Mouse (Mus musculus): ENCODE results near the gene Rgs10.

Gene Rgs10

DNA sequence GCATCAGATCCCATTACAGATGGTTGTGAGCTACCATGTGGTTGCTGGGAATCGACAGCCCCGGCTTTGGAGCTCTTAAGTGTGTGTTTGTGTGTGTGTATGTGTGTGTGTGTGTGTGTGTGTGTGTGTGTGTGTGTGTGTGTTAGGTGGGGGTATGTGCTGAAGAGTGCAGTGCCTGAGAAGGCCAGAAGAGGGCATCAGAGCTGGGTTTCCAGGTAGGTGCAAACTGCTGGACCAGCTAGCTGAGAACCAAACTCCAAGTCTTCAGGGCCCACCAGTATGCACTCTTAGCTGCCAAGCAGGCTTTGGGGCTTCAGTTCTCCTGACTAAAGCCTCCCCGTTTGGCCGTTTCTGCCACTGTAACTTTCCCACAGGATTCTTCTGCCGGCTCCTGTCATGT lies 10.3 kb downstream of the Rgs10 start:
- no peak for DNase-seq

GRCm38 (mm10) chr7:128403988-128404387 lies 14.6 kb downstream of the Rgs10 start:
- DNase-seq = no peak

- no peak for DNase-seq
Observed at GRCm38 (mm10) chr7:128403586-128403985, 15.0 kb downstream of the Rgs10 start.

- DNase-seq = no peak
Observed at GRCm38 (mm10) chr7:128403128-128403527, 15.4 kb downstream of the Rgs10 start.

DNA sequence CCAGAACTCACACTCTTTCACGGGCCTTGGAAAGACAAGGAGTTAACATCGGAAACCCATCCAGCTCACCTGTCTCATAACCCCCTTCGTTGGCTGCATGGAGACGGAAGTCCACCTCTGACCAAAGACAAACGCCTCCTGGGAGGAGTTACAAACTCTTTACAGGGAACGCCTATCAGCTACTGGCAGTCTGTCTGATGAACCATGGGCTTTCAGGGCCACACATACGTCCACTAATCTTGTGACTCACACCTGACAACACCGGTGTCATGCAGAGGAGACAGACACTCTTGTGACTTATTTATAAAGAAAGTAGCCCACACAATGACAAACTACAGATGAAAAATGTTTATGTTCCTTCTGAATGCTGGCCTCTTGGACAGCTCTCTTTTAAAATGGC lies 16.0 kb downstream of the Rgs10 start:
- no peak for DNase-seq

DNA sequence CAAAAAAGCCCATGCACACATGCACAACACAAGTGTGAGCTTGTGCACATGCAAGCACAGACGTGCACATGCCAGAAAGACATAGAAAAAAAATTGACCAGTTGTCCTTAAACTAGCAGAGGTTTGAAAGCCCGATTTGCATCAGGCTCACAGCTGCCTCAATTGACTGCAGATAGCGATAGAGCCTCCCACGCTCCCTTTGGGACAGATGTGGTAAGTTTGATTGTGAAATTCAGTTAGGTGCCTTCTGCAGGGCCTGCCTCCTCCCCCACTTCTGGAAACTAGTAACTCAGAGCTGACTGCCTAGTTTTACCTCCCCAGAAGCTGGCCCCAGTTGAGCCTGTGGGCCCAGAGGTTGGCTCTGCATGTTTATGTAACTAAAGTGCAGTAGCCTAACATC lies 19.9 kb downstream of the Rgs10 start:
- DNase-seq = peak; percentile 59 to 72

- DNase-seq = no peak
Observed at GRCm38 (mm10) chr7:128397066-128397465, 21.5 kb downstream of the Rgs10 start.

- peak; percentile 6 to 24 for DNase-seq
Observed at GRCm38 (mm10) chr7:128393756-128394155, 24.8 kb downstream of the Rgs10 start.

DNA sequence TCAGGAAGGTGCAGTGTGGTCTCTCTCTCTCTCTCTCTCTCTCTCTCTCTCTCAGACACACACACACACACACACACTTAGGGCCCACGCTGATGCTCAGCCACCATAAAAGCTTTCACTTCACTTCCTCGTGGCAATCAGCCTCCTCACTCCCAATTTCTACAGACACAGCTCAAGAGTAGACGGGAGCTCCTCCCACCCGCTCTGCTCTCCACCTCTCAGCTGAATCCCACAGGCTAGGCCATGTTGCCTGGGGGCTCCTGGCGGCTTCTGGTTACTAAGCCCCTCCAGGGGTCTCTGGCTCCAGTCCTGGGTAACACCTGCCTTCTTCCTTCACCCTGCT lies 25.6 kb downstream of the Rgs10 start:
- peak in 1 of 2 experiments; percentile 70 for DNase-seq

- peak; percentile 80 to 90 for DNase-seq
Observed at GRCm38 (mm10) chr7:128392071-128392971, 26.2 kb downstream of the Rgs10 start.

- DNase-seq = peak; percentile 59 to 69
Observed at GRCm38 (mm10) chr7:128391267-128392057, 27.1 kb downstream of the Rgs10 start.

GRCm38 (mm10) chr7:128388968-128389367 lies 29.6 kb downstream of the Rgs10 start:
- DNase-seq = peak in 1 of 2 experiments; percentile 12

DNA sequence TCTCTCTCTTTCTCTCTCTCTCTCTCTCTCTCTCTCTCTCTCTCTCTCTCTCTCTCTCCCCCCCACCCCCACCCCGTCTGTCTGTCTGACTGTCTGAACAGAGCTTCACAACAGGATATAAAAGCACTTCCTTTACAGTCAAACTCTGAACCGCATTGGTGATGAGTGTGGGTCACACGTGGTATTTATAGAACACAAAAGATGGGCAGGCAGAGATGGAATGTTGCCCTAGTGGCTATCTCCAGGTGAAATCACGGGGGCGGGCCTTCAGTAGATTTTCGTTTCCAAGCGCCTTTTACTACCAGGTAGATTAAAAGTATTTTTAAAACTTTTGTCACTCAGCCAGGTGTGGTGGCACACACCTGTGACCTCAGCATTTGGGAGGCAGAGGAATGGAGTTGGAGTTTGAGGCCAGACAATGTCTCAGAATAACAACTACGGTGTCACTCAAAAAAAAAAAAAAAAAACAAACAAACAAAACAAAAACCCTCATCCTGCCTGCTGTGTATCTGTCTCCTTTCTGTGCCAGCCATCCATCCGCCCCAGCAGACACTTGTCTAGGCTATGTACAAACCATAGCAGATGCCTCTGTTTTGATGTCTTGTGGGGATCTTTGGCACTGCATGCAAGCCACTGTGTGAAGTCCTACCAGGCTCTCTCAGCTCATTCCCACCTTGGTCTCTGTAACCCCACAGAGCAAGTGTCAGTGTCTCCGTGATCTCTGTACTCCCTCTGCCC lies 34.7 kb downstream of the Rgs10 start:
- DNase-seq = peak; percentile 61 to 74

DNA sequence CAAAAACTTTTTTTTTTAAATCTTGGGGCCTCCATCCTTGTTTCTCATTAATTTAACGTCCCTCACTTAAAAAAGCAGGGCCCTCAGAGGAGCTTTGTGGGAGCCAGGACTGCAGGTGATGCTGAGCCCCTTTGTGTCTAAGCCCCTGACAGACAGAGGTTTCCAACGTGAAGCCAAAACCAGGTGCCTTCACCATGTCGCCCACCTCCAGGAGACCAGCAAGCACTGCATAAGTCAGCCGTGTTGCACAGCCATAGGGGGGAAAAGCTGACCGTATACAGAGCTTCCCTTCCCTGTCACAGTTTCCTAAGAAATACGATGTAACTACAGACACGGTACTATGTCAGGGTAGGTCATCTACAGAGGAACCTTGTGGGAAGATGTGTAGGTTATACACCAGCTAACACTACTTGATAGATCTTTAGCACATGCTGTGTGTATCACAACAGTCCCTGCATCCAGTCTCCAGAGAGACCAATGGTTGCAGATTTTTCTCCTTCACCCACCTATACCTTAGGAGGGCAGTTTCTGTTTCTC lies 35.3 kb downstream of the Rgs10 start:
- DNase-seq = peak; percentile 43 to 53

DNA sequence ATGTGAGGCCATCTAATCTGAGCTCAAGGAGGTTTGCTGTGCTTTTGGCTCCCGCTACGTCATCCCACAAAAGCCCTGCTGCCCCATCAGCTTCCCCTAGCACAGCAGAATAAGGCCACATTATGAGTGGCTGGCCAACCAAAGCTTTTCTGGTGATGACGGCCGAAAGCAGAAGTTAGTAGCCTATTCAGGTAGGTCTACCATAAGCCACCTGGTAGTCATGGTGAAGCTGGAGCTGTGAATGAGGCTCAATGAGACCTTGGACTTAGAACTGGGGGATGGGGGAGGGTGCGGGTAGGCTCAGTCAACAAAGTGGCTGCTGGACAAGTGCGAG lies 36.1 kb downstream of the Rgs10 start:
- no peak for DNase-seq

DNA sequence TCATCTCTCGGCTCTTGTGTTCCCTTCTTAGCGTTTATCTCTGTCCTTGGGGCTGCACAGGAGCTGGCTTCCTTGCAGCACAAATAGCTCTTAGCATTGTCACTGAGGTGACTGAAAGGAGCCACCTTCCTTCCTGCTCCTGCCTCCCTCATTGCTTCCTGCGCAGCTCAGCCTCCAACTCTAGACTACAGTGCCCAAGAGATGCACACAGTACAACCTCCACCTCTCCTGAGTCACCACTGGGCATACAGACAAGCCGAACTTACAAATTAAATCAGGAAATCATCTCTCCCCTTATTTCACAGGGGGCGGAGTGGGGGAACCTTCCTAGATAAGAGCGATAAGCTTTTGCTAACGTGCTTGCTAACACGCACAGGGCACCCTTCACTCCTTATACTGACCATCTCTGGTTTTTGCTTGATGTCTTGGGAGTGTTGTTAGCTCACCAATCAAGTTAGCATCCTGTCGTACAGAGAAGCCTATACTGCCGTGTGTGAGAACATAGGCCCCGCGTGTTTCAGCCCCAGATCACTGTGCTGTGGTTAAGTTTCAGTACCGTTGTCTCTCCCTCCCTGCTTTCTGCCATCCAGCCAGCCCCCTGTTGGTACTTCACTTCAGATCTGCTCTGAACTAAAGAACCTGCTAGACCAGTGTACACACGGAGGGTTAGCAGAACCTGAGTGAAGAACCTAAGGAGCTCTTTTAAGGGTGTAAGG lies 36.6 kb downstream of the Rgs10 start:
- peak; percentile 59 to 66 for DNase-seq

DNA sequence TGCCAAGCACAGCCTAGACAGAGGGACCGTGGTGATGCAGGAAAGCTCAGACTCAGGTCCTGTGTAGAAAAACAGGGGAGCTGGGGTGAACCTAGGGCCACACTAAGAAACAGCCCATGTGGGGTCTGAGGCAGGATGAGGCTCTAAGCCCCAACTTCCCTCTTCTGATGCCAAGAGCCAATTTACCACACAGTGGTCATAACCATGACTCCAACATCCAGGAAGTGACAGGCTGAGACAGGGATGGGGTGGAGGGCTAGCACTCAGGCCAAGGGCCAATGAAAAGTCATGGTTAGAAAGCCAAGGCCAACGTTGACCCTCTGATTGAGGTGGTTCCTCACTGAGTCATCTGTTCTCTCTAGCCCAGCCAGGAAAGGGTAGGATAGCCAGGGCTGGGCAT lies 37.6 kb downstream of the Rgs10 start:
- DNase-seq = peak in 1 of 2 experiments; percentile 14

DNA sequence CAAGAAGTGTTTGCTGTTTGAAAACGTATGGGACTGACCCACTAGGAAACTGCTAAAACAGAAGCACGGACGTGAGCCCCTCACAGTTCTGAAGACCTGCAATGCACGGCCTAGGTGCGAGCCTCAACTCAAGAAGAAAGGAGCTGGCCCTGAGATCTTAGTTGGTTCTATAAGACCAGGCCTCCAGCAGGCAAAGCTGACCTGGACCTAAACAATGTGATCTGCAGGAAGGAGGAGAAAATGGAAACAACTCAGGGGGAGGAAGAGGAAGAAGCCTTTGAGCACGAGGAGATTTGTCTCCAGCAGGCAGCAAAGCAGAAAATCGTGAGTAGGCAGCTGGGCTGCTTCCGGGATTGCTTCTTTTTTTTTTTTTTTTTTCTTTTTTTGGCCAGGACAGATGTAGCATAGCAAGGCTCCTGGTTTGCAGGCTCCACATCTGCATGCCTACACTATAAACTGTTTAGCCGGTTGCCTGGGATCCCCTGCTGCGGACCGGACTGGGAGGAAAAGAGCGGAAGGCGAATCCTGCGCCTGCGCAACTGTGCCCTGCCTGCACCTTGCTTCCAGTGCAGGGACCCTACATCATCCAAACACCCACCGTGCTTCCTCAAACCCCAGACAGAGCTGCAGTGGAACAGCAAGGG lies 39.3 kb downstream of the Rgs10 start:
- DNase-seq = peak; percentile 50 to 58

DNA sequence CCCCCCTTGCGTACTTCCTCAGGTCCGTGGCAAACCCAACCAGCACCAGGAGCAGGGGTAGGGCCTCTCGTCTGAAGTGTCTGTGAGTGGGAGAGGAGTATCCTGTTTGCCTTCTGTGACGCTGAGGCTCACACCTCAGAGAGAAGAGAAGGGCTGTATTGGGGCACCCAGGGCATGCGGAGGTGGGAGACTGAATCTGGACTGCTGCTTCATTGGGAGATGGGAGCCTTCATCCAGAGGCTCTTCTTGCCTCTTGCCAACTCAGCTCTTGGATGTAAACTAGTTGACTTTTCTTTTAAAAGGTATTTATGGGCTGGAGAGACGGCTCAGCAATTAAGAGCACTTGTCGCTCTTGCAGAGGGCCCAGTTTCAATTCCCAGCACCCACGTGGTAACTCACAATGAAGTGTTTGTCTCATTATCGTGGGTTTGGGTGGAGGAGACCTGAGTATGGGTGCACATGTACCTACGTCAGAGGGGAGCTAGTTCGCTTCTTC lies 42.3 kb downstream of the Rgs10 start:
- peak in 1 of 2 experiments; percentile 67 for DNase-seq

GRCm38 (mm10) chr7:128374156-128374555 lies 44.4 kb downstream of the Rgs10 start:
- DNase-seq = peak in 1 of 2 experiments; percentile 63

- DNase-seq = no peak
Observed at GRCm38 (mm10) chr7:128373751-128374150, 44.8 kb downstream of the Rgs10 start.

GRCm38 (mm10) chr7:128372331-128372730 lies 46.2 kb downstream of the Rgs10 start:
- DNase-seq = peak; percentile 70 to 72

Data from thymus, postnatal 36 days (tissue).